Mouse (Mus musculus) left cerebral cortex, postnatal 10 days (tissue): Measurements from ENCODE around the gene Car8. TPM values are rescaled to one million over a fixed set of nuclear protein-coding genes. Genes with fewer than 3 reads are reported as not detected.
"Not testable (repeated sequence)": the region's sequence is repeated elsewhere in the genome, so short reads cannot be mapped to it uniquely, and the experiment has no call there.

Experiments
- DNase-seq, 2 experiments: peaks; one replicate each; pipeline ENCODE4 v3.0.0; 2021 to 2022; ENCODE audit warnings: low spot score in 2 of 2, mixed read lengths in 1 of 2; ENCODE audit errors: extremely low spot score in 1 of 2
- intact Hi-C: fragments of 180-260 bp; cut with DNase I; formaldehyde crosslinking; loops from one replicate; pipeline ENCODE4 v1.15.1; 2025
- total RNA-seq, 2 experiments: library from RNA; stranded (reverse); gene quantifications; 2 replicates each; pipeline ENCODE4 v1.2.3; 2021

Car8 gene
- total RNA-seq, 2 experiments from 2014 or later = 15.1 to 18.4 TPM

DNA sequence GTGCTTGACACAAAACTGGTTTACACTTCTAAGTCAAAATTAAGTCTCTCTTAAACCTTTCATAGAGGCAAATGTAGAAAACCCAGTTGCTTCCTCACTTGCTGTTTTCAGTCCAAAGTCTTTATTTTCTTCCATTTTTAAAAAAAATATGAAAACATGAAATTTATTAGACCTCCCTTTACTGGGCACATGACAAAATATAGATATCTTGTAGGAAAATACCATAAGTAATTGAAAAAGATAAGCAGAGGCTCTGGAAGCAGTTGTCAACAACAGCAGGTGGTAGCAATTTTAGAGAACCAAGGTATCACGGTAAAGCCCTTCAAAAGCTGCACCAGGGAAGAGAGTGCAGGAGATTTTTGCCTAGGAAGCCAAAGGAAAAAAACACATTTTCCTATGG is 30.9 kb downstream of the Car8 start:
- DNase-seq = no peak
- intact Hi-C loops = no loop called here

DNA sequence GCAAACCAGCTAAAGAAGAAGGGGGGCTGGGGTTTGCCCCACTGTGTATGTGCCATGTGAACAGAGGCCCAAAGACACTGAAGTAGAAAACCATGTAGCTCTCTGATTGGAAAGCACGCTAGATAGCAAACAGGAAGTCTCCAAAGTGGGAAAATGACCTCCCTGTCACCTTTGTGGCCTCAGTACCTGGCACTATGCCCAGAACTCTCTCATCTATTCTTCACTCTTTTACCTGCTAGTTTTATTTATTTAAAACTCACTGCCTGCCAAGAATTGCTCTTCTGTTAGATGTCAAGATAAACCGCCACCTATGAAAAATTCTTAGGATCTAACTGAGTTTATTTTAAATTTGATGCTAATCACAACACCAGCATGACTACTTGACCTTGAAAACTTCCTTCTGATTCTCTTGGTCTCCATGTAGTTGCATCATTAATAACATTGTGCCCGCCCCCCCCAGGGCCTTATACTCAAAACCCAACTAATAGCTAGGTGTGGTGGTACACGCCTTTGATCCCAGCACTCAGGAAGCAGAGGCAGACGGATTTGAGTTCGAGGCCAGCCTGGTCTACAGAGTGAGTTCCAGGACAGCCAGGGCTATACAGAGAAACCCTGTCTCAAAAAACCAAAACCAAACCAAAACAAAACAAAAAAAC is 31.8 kb downstream of the Car8 start:
- DNase-seq = no peak
- intact Hi-C loops = no loop called here

DNA sequence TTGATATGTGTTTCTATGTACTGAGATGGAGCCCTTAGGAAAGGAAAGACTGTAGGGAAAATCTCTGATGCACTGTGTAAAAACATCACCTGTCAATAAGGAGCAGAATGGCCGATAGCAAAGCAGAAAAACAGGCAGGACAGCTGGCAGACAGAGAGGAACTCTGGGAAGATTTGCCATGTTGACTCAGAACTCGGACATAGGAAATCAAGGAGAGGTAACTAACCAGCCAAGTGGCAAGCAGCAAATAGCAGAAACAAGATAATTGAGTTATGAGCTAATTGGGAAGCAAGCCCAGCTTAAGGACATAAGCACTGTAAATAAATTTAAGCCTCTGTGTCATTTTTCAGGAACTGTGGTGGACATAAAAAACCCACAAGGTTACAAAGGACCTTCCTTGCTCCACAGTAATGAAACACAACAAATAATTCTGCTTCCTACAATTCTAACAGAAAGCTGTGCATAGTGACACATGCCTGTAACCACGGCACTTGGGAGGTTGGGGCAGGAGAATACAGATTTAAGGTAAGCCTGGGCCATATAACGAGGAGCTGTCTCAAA is 33.7 kb downstream of the Car8 start:
- DNase-seq = no peak
- intact Hi-C loops = no loop called here

DNA sequence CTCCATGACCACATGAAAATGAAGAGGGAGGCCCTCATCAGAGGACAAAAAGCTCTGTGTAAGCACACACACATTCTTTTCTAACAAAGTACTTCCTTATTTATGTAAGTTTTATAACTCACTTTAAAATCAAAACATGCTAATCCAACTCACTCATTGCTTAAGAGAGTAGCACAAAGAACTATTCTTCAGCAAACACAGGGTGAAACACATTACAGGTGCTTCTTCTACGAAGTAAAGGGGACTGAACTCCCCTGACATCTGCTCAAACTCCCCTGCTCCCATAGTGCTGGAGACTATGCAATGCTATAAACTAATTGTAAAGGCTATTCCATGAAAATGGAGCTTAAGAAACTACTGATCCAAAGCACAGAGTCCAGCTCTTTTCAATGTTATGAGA is 35.5 kb downstream of the Car8 start:
- intact Hi-C loops = no loop called here
- no peak for DNase-seq

GRCm38 (mm10) chr4:8201631-8202030 is 37.2 kb downstream of the Car8 start:
- intact Hi-C loops = no loop called here

GRCm38 (mm10) chr4:8200081-8200480 is 38.8 kb downstream of the Car8 start:
- no peak for DNase-seq
- intact Hi-C loops = no loop called here

More at GRCm38 (mm10) chr4:8201631-8202030, 37.2 kb downstream of the Car8 start:
- no peak for DNase-seq

- no peak for DNase-seq
Observed at GRCm38 (mm10) chr4:8198033-8198432, 40.8 kb downstream of the Car8 start.

DNA sequence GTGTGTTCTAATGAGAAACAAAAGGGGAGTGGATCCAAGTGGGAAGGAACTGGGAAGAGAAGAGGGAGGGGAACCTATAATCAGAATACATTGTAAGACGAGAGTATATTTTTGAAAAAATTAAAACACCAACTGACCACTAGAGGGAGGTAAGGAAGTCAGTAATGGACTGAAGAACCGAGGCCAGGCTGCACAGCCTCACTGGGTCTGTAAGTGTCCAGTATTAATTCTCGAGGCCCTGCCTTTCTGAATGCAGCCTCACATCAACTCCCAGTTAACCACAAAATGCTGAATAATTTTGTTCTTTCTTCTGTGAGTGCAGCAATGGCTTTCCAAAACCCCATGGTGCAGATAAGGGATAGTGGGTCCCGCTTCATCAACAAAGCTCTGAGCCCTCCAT is 48.4 kb downstream of the Car8 start:
- intact Hi-C loops = no loop called here

More at GRCm38 (mm10) chr4:8198033-8198432, 40.8 kb downstream of the Car8 start:
- intact Hi-C loops = no loop called here

DNA sequence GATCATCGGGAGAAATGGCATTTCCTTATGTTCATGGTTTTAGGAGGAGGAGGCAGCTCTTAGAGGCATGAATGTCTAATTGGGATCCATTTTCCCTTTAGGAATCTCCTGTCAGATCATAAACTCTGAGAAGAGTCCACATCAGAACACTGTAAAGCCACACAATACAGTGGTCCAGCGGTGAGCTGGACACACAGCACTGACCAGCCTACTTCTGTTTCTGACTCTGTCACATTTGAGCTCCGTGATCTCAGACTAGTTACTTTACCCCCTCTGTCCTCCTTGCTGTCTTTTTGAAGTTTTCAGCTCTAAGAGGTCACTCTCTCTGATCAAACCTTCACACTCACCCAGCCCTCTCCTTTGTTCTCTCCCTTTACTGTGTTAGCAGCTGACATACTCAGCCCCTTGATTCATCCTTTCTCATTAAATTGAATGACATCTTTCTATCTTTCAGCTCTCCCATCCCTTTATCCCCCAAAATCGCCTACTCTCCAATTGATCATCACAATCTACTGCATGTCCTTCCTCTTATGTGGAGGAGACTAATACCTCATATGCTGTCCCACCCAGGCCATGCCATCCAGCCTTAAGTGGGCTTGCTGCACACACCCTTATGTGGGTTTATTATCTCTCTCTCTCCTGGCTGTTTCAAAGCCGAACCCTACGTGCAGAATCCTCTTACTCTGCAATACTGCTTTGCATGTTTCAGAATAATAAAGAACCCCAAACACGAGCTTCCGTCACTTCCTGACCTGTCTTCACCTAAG is 51.7 kb downstream of the Car8 start:
- no peak for DNase-seq
- intact Hi-C loops = loop anchor here (10.0 kb wide), 1 partner anchor 178 kb away; no protein-coding TSS in a partner anchor

More for the DNA sequence above, 48.4 kb downstream of the Car8 start:
- DNase-seq = no peak

DNA sequence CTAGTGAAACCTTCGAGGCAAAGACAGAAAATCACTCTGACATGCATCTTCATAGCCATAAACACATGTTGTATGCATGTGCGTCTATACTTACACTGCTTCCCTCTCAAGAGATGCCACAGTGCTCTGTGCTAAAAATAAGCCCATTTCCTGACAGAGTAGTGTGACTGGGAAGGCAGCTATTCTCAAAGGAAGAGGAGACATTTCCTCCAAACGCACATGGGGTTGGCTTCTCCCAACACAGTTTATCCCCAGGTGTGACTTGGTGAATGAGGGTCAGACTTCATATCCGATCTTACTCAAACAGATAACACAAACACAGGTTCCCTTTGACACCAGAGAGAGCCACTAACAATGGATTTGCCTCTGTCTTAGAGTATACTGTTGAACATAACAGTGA is 58.3 kb downstream of the Car8 start:
- no peak for DNase-seq
- intact Hi-C loops = loop anchor here (10.0 kb wide), 1 partner anchor 184 kb away; no protein-coding TSS in a partner anchor

DNA sequence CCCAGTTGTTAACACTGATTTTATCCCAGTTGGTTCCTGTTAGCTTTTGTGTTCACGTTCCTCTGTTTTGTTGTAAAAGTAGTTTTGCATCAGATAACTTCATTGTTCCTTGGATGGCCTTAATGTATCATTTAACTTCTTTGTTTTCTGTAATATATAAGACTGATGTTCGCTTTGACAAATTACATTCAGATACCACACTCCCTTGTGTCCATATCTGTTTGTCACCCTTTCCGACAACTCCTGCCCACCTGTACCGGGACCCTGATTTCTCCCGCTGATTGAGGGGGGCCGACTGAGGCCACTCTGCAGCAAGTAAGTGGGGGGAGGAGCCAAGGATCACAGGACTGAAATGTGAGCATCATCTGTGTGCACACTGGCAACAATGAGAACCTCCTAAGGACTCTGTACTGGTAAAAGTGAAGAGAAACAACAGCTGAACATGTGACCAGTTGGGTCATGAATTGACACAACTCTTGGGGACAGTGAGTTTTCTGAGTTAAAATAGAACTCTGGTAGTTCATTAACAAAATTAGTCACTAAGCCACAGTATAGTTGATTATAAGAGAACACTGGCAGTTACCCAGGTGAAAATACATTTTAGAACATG is 84.1 kb downstream of the Car8 start:
- intact Hi-C loops = no loop called here
- DNase-seq = no peak

DNA sequence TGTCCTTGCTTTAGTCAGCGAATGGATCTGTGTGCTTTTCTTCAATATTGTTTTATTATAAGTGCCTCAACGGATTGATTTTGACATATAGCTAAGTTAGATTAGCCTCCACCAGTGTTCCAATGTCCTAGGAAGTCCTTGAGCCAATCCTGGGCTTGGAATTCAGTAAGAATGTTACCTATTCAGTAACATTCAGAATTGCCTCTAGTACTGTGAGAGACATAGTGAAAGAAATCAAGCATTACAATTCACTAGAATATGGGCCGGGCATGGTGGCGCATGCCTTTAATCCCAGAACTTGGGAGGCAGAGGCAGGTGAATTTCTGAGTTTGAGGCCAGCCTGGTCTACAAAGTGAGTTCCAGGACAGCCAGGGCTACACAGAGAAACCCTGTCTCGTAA is 84.9 kb downstream of the Car8 start:
- DNase-seq, intact Hi-C loops: not testable (repeated sequence)

DNA sequence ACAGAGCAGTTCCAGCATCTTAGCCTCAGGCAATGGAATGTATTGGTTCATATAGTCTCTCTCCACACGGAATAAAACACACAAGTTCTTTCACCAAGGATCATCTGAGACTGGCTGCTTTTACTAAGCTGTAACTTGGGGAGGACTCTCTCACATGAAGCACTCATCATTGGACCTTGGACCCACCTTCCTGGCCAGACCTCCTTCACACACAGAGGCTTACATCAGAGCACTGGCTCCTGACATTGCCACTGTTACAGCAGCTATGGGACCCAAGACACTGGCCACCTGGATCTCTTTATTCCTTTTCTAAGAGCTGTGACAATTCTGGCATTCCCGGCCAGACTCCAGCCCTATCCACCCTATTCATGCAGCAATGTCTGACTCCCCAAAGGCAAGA is 101.4 kb downstream of the Car8 start:
- no peak for DNase-seq
- intact Hi-C loops = no loop called here

DNA sequence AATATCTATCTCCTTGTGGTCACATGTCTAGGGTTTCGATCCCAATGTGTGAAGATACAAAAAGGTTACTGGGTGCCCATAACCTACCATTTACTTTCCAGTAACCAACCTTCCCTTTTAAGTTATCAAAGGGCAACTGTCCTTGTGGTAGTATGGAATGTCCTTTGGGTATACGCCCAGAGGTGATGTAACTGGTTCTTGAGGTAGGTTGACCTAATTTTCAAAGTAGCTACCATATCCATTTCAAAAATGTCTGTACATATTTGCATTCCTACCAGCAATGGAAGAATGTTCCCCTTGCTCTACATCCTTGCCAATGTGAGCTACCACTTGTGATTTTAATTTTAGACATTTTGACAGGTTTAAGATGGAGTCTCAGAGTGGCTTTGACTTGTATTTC is 106.8 kb downstream of the Car8 start:
- intact Hi-C loops = no loop called here
- no peak for DNase-seq

DNA sequence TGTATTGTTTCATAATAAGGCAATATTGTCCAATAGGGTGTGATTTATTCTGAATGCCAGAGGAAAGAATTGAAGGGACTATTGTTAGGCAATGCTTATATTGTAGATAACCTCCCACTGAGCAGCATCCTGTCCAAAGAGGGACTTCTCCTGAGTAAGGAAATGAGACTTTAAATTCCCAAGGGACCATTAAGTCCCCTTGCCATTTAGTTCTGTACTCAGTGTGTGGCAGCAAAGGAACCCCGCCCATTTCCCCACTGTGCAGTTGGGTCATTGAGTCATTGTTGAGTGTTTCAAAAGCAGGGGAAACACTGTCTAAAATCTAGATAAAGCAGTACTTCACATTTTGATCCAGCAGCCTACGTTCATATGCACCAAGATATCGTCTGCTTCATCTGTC is 125.3 kb downstream of the Car8 start:
- peak in 1 of 2 experiments; percentile 37 for DNase-seq
- intact Hi-C loops = no loop called here

DNA sequence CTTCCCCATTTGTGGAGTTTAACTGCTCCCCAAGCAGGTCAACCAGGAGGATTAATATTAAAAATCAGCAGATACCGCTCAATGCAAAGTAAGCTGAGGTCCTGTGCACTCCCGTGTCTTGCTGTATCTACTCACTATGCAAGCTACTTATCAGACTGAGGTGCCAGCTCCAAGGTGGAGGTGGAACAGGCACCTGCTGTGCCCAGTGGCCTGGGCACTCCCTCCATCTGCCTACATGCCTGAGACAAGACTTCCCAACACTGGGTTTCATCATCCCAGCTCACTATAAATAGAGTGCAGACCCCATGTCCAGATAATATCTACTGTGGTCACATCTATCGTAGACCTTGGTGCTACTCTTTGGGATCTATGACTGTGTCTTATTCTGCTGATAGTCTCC is 127.0 kb downstream of the Car8 start:
- DNase-seq = no peak
- intact Hi-C loops = no loop called here

- no peak for DNase-seq
- intact Hi-C loops = no loop called here
Observed at GRCm38 (mm10) chr4:8109906-8110567, 128.8 kb downstream of the Car8 start.

- intact Hi-C loops = no loop called here
- no peak for DNase-seq
Observed at GRCm38 (mm10) chr4:8101466-8101865, 137.4 kb downstream of the Car8 start.

- intact Hi-C loops = no loop called here
- no peak for DNase-seq
Observed at GRCm38 (mm10) chr4:8098084-8098483, 140.8 kb downstream of the Car8 start.
